ENCODE assay signal across 8 mouse cellular contexts in genomic region chr13:48552181-48553090, GRCm38 (mm10). TPM values are rescaled to one million over a fixed set of nuclear protein-coding genes. Genes with fewer than 3 reads are reported as not detected.
DNase-seq lines count a peak whose midpoint lies in the region; ATAC-seq and TF ChIP-seq lines count a peak whose summit lies in the region.

No protein-coding gene starts in this region.

- peak in 1 of 2 experiments; percentile 59; a peak in 2 of 4 replicates for TF ChIP-seq POLR2A in MEL (IDR thresholded peaks at IDR 0.05; ENCODE audit: control insufficient read depth in 1 of 2, insufficient read depth in 1 of 2, low read depth in 1 of 2, low read length in 2 of 2, poor library complexity in 1 of 2)
- TF ChIP-seq POLR2A in bone marrow macrophage, adult 2 months (IDR thresholded peaks at IDR 0.05; ENCODE audit: borderline replicate concordance, low read depth, low read length), result no peak

- WGBS in forebrain, postnatal 0 days, result 27% methylated on average over 21 of the region's 21 CpGs
- 18% methylated on average over 21 of the region's 21 CpGs for WGBS in lung, embryonic 14.5 days

- peak overlapping the region; percentile 76 for H3K4me3 ChIP-seq in MEL (ENCODE audit: control insufficient read depth in 1 of 2, insufficient read depth in 1 of 2, low read depth in 2 of 2, low read length in 2 of 2)
- H3K4me3 ChIP-seq in bone marrow macrophage, adult 2 months (ENCODE audit: insufficient read depth, low read length), result peak overlapping the region; percentile 39
- H3K4me3 ChIP-seq in forebrain, postnatal 0 days (ENCODE audit: low read depth, low read length), result peak overlapping the region; percentile 17; the same call in 1 of the 2 replicates
- H3K4me3 ChIP-seq in layer of hippocampus, adult 2 months, result peak overlapping the region; percentile 55
- H3K4me3 ChIP-seq in lung, embryonic 14.5 days (ENCODE audit: low read depth, low read length), result peak overlapping the region; percentile 25

- TF ChIP-seq RAD21 in MEL (IDR thresholded peaks at IDR 0.05; ENCODE audit: low read depth, low read length), result no peak

- peak overlapping the region; percentile 92 for H3K9ac ChIP-seq in MEL (ENCODE audit: control insufficient read depth, low read depth, low read length, poor library complexity, severe bottlenecking)
- peak overlapping the region; percentile 34 for H3K9ac ChIP-seq in forebrain, postnatal 0 days
- H3K9ac ChIP-seq in lung, embryonic 14.5 days, result peak overlapping the region; percentile 47

- TF ChIP-seq EP300 in MEL (IDR thresholded peaks at IDR 0.05; ENCODE audit: low read depth in 1 of 2, low read length in 2 of 2), result peak; percentile 21 to 36

- H3K4me1 ChIP-seq in MEL (ENCODE audit: control insufficient read depth in 1 of 2, insufficient read depth in 2 of 2, low read length in 2 of 2), result peaks cover 10 to 39% of the 10 kb centered on the region in 2 experiments
- H3K4me1 ChIP-seq in bone marrow macrophage, adult 2 months (ENCODE audit: control insufficient read depth, insufficient read depth, low read length), result peaks cover 59% of the 10 kb centered on the region
- H3K4me1 ChIP-seq in forebrain, postnatal 0 days (ENCODE audit: insufficient read depth), result peaks cover 10% of the 10 kb centered on the region
- H3K4me1 ChIP-seq in lung, embryonic 14.5 days (ENCODE audit: insufficient read depth), result peaks cover 19% of the 10 kb centered on the region

- H3K36me3 ChIP-seq in MEL (ENCODE audit: control insufficient read depth in 1 of 2, insufficient read depth in 2 of 2, low read length in 2 of 2), result peaks cover 0 to 28% of the 10 kb centered on the region in 2 experiments; a peak in 2 of 4 replicates
- H3K36me3 ChIP-seq in forebrain, postnatal 0 days (ENCODE audit: insufficient read depth), result no peaks in the 10 kb centered on the region
- no peaks in the 10 kb centered on the region for H3K36me3 ChIP-seq in lung, embryonic 14.5 days (ENCODE audit: insufficient read depth)

- H3K4me2 ChIP-seq in forebrain, postnatal 0 days (ENCODE audit: low read depth), result peak overlapping the region; percentile 38
- peak overlapping the region; percentile 63 for H3K4me2 ChIP-seq in lung, embryonic 14.5 days

- H3K27me3 ChIP-seq in MEL (ENCODE audit: control insufficient read depth in 1 of 2, insufficient read depth in 2 of 2, low read length in 2 of 2), result no peaks in the 10 kb centered on the region
- no peaks in the 10 kb centered on the region for H3K27me3 ChIP-seq in forebrain, postnatal 0 days (ENCODE audit: insufficient read depth, low read length)
- H3K27me3 ChIP-seq in lung, embryonic 14.5 days (ENCODE audit: insufficient read depth, low read length), result no peaks in the 10 kb centered on the region

- DNase-seq in MEL (ENCODE audit: low read depth, low spot score), result peak; percentile 88
- peak; percentile 93 for DNase-seq in forebrain, postnatal 0 days
- peak; percentile 92 to 96 for DNase-seq in heart, postnatal 14 days
- DNase-seq in layer of hippocampus, adult 2 months (ENCODE audit: low spot score in 2 of 2), result peak; percentile 81 to 88
- DNase-seq in lung, embryonic 14.5 days, result peak; percentile 97
- DNase-seq in right cerebral cortex, postnatal 25 days, result peak; percentile 91
- DNase-seq in thymus, postnatal 36 days, result no peak

- no peak for TF ChIP-seq CTCF in MEL (IDR thresholded peaks at IDR 0.05 in 2 of 3, conservative IDR thresholded peaks at IDR 0.05 in 1 of 3; ENCODE audit: control insufficient read depth in 1 of 3, insufficient read depth in 1 of 3, low read depth in 2 of 3, low read length in 3 of 3, poor library complexity in 1 of 3, severe bottlenecking in 1 of 3)
- no peak for TF ChIP-seq CTCF in bone marrow macrophage, adult 2 months (IDR thresholded peaks at IDR 0.05; ENCODE audit: low read depth, low read length)
- no peak for TF ChIP-seq CTCF in forebrain, postnatal 0 days (IDR thresholded peaks at IDR 0.05; ENCODE audit: low read depth)
- no peak for TF ChIP-seq CTCF in layer of hippocampus, adult 2 months (conservative IDR thresholded peaks at IDR 0.05)
- no peak for TF ChIP-seq CTCF in lung, embryonic 14.5 days (IDR thresholded peaks at IDR 0.05; ENCODE audit: low read depth)

- H3K9me3 ChIP-seq in MEL (replicated peaks; ENCODE audit: insufficient read depth, low read length), result no peaks in the 10 kb centered on the region
- no peaks in the 10 kb centered on the region for H3K9me3 ChIP-seq in forebrain, postnatal 0 days (ENCODE audit: low read length)
- H3K9me3 ChIP-seq in lung, embryonic 14.5 days (ENCODE audit: low read depth, low read length), result no peaks in the 10 kb centered on the region

- peak overlapping the region; percentile 96 for H3K27ac ChIP-seq in MEL (ENCODE audit: control insufficient read depth, low read depth, low read length)
- H3K27ac ChIP-seq in bone marrow macrophage, adult 2 months (ENCODE audit: insufficient read depth, low read depth, low read length), result peak overlapping the region; percentile 80
- H3K27ac ChIP-seq in forebrain, postnatal 0 days (ENCODE audit: low read depth, low read length), result peak overlapping the region; percentile 70
- H3K27ac ChIP-seq in layer of hippocampus, adult 2 months, result peak overlapping the region; percentile 95
- peak overlapping the region; percentile 98 for H3K27ac ChIP-seq in lung, embryonic 14.5 days (ENCODE audit: low read depth)

- peaks cover 5% of the 10 kb centered on the region; the same call in 1 of the 2 replicates for H3K79me2 ChIP-seq in MEL (ENCODE audit: control insufficient read depth, insufficient read depth, low read length, poor library complexity)

- intact Hi-C loops in heart, postnatal 14 days (cut with DNase I), result no loop called here

- peak; percentile 92 for ATAC-seq in forebrain, postnatal 0 days
- ATAC-seq in lung, embryonic 14.5 days (ENCODE audit: insufficient read depth), result peak; percentile 92

TF ChIP-seq in MEL, 35 proteins besides CTCF, POLR2A, EP300 and RAD21:
- peak; percentile 79; the same call in 1 of the 2 replicates for TF ChIP-seq BHLHE40 (IDR thresholded peaks at IDR 0.05; ENCODE audit: borderline replicate concordance, low read depth, low read length)
- TF ChIP-seq MYC (IDR thresholded peaks at IDR 0.05; ENCODE audit: low read depth, low read length), result peak; percentile 97
- 0 out of 2 replicates have a peak, but pooled peaks have one; percentile 16 for TF ChIP-seq POLR2AphosphoS2 (IDR thresholded peaks at IDR 0.05; ENCODE audit: low read length)
- TF ChIP-seq UBTF (IDR thresholded peaks at IDR 0.05; ENCODE audit: borderline replicate concordance, insufficient read depth, low read depth, low read length), result no peak
- TF ChIP-seq NRF1 (IDR thresholded peaks at IDR 0.05; ENCODE audit: insufficient read depth, low read depth, low read length, poor library complexity, severe bottlenecking), result 0 out of 2 replicates have a peak, but pooled peaks have one; percentile 15
- peak; percentile 42; the same call in 1 of the 2 replicates for TF ChIP-seq TCF12 (IDR thresholded peaks at IDR 0.05; ENCODE audit: low read depth, low read length)
- peak; percentile 38 for TF ChIP-seq TBP (IDR thresholded peaks at IDR 0.05; ENCODE audit: low read depth, low read length)
- TF ChIP-seq MEF2A (IDR thresholded peaks at IDR 0.05; ENCODE audit: extremely low read depth, insufficient replicate concordance, low read depth, low read length, poor library complexity, severe bottlenecking), result no peak
- TF ChIP-seq MAZ (IDR thresholded peaks at IDR 0.05; ENCODE audit: low read depth, low read length), result 0 out of 2 replicates have a peak, but pooled peaks have one; percentile 35
- TF ChIP-seq SIN3A (IDR thresholded peaks at IDR 0.05; ENCODE audit: low read length), result peak; percentile 79
- no peak for TF ChIP-seq CHD1 (IDR thresholded peaks at IDR 0.05; ENCODE audit: low read depth, low read length)
- peak; percentile 52 for TF ChIP-seq NELFE (IDR thresholded peaks at IDR 0.05; ENCODE audit: low read depth, low read length)
- peak; percentile 93 for TF ChIP-seq MAX (IDR thresholded peaks at IDR 0.05; ENCODE audit: low read length)
- TF ChIP-seq HCFC1 (IDR thresholded peaks at IDR 0.05; ENCODE audit: low read depth, low read length), result 0 out of 2 replicates have a peak, but pooled peaks have one; percentile 44
- no peak for TF ChIP-seq ZMIZ1 (IDR thresholded peaks at IDR 0.05; ENCODE audit: low read depth, low read length)
- peak; percentile 92 for TF ChIP-seq MXI1 (IDR thresholded peaks at IDR 0.05; ENCODE audit: low read depth, low read length)
- peak; percentile 35; the same call in 1 of the 2 replicates for TF ChIP-seq USF1 (IDR thresholded peaks at IDR 0.05; ENCODE audit: low read depth, low read length)
- no peak; the same call in none of the 2 replicates for TF ChIP-seq ETS1 (IDR thresholded peaks at IDR 0.05; ENCODE audit: low read depth, low read length)

RNA-seq across cellular contexts. Expression of gene A830005F24Rik, which starts 39.1 kb away (rescaled TPM):
- 0.42 and 0.73 TPM in 2 replicates for total RNA-seq in MEL (2012; rRNA removed)
- under 1 TPM in 1 of 2 experiments, not detected in 1; 0.70 TPM for polyA plus RNA-seq in MEL (2012; ENCODE audit: insufficient read depth in 1 of 2, insufficient read length in 2 of 2, low read depth in 1 of 2, low replicate concordance in 2 of 2, missing spikeins in 1 of 2)
- polyA plus RNA-seq in bone marrow macrophage, adult 2 months (2012; ENCODE audit: insufficient read depth, insufficient read length, missing spikeins), result not detected in 2 replicates
- total RNA-seq in forebrain, postnatal 0 days (2014; rRNA removed), result 0.67 and 0.85 TPM in 2 replicates
- 0.93 and 2.6 TPM in 2 replicates for polyA plus RNA-seq in forebrain, postnatal 0 days (2015; fragmentation: Nextera tagmentation; extraction: Ambion mirVana)
- not detected for total RNA-seq in heart, postnatal 14 days (2021)
- total RNA-seq in layer of hippocampus, adult 2 months (2021), result 1 to 10 TPM; 2.2 to 2.5 TPM
- polyA plus RNA-seq in lung, embryonic 14.5 days (2014; fragmentation: Nextera tagmentation; extraction: Ambion mirVana), result 0.83 and 1.8 TPM in 2 replicates

RNA-seq across cellular contexts. Expression of gene Zfp169, which starts 39.2 kb away (rescaled TPM):
- 5.9 and 6.5 TPM in 2 replicates for total RNA-seq in MEL (2012; rRNA removed)
- polyA plus RNA-seq in MEL (2012; ENCODE audit: insufficient read depth in 1 of 2, insufficient read length in 2 of 2, low read depth in 1 of 2, low replicate concordance in 2 of 2, missing spikeins in 1 of 2), result 1 to 10 TPM in 1 of 2 experiments, not detected in 1; 3.6 TPM
- 10.8 and 11.0 TPM in 2 replicates for polyA plus RNA-seq in bone marrow macrophage, adult 2 months (2012; ENCODE audit: insufficient read depth, insufficient read length, missing spikeins)
- 17.0 and 36.6 TPM in 2 replicates for total RNA-seq in forebrain, postnatal 0 days (2014; rRNA removed)
- polyA plus RNA-seq in forebrain, postnatal 0 days (2015; fragmentation: Nextera tagmentation; extraction: Ambion mirVana), result 2.7 and 4.0 TPM in 2 replicates
- total RNA-seq in heart, postnatal 14 days (2021), result 1 to 10 TPM; 4.6 to 5.5 TPM
- total RNA-seq in layer of hippocampus, adult 2 months (2021), result 10 to 100 TPM; 21.5 to 24.7 TPM
- 5.2 and 5.3 TPM in 2 replicates for polyA plus RNA-seq in lung, embryonic 14.5 days (2014; fragmentation: Nextera tagmentation; extraction: Ambion mirVana)

Comparison
In these comparisons a context has a peak if more than half of its experiments do, and no peak if none do; other contexts are left out.
1. DNase-seq: peak in MEL (single experiment), forebrain, postnatal 0 days (single experiment), heart, postnatal 14 days (2 of 2), layer of hippocampus, adult 2 months (2 of 2), lung, embryonic 14.5 days (single experiment) and right cerebral cortex, postnatal 25 days (single experiment); none in thymus, postnatal 36 days (0 of 2).
2. H3K4me3 ChIP-seq: peak in every context shown above with its lines; median percentile 76 in MEL; 55 in layer of hippocampus, adult 2 months; 39 in bone marrow macrophage, adult 2 months; 25 in lung, embryonic 14.5 days; 17 in forebrain, postnatal 0 days.
3. H3K9ac ChIP-seq: peak in every context shown above with its lines; median percentile 92 in MEL; 47 in lung, embryonic 14.5 days; 34 in forebrain, postnatal 0 days.
4. Peak in every context shown above with its lines, with median percentiles within 50 percentile points of each other: H3K27ac ChIP-seq.